Mouse (Mus musculus) olfactory bulb, adult 2 months (tissue): ENCODE results near the gene Pdha1. TPM values are rescaled to one million over a fixed set of nuclear protein-coding genes. Genes with fewer than 3 reads are reported as not detected.

Experiments
- H3K27ac ChIP-seq: fragments of 200-500 bp; 2 replicates; pipeline ENCODE4 v1.5.1; 2012; ENCODE audit warnings: low read depth, low read length; ENCODE audit not compliant: insufficient read depth
- H3K4me1 ChIP-seq: fragments of 200-500 bp; 2 replicates; pipeline ENCODE4 v1.6.1; 2012; ENCODE audit warnings: low read length; ENCODE audit not compliant: control insufficient read depth, insufficient read depth
- H3K4me3 ChIP-seq: fragments of 200-500 bp; 2 replicates; pipeline ENCODE4 v1.5.1; 2012; ENCODE audit warnings: mild to moderate bottlenecking, low read depth, low read length, moderate library complexity; ENCODE audit not compliant: insufficient read depth
- CTCF ChIP-seq: fragments of 200-500 bp; IDR thresholded peaks from 2 replicates; pipeline ENCODE4 v1.5.1; 2012; ENCODE audit warnings: low read depth, mild to moderate bottlenecking, low read length, moderate library complexity; ENCODE audit not compliant: insufficient read depth
- POLR2A ChIP-seq: fragments of 200-500 bp; IDR thresholded peaks from 2 replicates; pipeline ENCODE4 v1.6.1; 2012; ENCODE audit warnings: mild to moderate bottlenecking, low read depth, low read length, moderate library complexity; ENCODE audit not compliant: insufficient read depth
- WGBS: fragments of 180-500 bp; shearing (Covaris S2); methylation state at CpG from one replicate; pipeline ENCODE4 v1.1.7; 2018; 5-methylcytosine and 5-hydroxymethylcytosine counted together
- polyA plus RNA-seq: library from polyadenylated mRNA; stranded (reverse); fragments of >200 nt; gene quantifications from 2 replicates; pipeline ENCODE4 v1.2.4, GENCODE M21; 2012; ENCODE audit warnings: low replicate concordance; ENCODE audit not compliant: missing spikeins, insufficient read depth, insufficient read length

Gene Pdha1
- not detected in 2 replicates for polyA plus RNA-seq

DNA sequence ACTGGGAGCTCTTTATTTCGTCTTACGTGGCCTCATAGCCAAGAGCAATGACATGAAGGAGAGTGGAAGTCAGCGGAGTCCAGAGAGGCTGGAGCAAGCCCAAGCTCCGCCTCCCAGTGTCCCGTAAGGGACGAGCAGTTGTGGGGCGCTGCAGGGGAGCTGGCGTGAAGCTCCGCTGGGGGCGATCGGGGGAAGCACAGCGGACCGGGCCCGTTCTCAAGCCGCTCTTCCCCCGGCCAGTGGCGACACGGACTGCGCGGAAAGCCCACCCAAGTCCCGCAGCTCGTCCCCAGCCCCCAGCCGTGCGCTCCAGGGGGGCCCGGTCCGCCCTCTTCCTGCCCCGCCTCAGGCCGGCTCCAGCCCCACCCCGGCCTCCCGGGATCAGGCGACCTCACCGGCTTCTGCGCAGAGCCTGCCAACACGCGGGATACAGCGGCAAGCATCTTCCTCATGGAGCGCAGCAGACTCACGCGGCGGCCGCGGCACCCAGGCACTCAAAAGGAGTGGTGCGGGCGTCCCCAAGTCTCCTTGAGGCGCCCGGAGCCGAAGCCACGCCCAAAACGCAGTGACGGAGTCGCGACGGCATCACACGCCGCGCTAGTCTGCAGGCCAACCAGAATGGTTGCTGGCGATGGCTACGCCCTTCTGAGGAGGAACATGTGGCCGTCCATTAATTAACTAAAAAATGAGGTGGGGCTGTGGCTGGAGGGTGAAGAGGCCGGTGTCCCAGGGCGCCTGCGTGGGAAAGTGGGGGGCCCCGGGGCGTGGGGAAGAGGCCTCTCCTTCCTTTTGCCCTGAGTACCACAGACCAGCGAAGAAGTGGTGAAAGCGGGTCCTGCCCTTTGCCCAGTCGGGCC, at the start of gene Pdha1:
Gene Pdha1 (minus strand): TSS at position 553 of the 857 bp plus-strand sequence.
- Histone ChIP-seq H3K4me1 (no peaks in the 10 kb centered on the region), H3K27ac (peak within 1 kb of the TSS; percentile 76), H3K4me3 (peak within 1 kb of the TSS; percentile 72)
- TF ChIP-seq CTCF (no peak), POLR2A (peak; percentile 69; the same call in 1 of the 2 replicates)
- 18% methylated on average over 67 of the region's 67 CpGs for WGBS

DNA sequence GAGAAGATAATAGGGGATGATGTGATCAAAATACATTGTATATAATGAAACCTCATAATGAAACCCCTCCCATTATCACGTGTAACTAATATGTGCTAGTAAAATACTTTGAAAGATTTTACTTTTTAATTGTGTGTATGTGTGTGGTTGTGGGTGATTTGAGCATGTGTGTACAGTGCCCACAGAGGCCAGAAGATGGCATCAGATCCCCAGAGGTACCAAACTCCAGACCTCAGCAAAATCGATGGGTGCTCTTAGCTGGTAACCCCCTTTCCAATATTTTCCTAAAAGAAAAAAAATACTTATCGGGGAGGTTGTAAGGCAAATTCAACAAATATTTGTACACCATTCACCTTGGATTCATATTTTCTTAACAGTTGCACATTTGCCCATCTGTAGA, 40.8 kb upstream of the Pdha1 start:
- Histone ChIP-seq H3K4me3 (no peak overlapping the region), H3K27ac (no peak overlapping the region), H3K4me1 (no peaks in the 10 kb centered on the region)
- whole genome bisulfite sequencing = 63% methylated on average over 3 of the region's 3 CpGs
- TF ChIP-seq POLR2A (no peak), CTCF (no peak)

DNA sequence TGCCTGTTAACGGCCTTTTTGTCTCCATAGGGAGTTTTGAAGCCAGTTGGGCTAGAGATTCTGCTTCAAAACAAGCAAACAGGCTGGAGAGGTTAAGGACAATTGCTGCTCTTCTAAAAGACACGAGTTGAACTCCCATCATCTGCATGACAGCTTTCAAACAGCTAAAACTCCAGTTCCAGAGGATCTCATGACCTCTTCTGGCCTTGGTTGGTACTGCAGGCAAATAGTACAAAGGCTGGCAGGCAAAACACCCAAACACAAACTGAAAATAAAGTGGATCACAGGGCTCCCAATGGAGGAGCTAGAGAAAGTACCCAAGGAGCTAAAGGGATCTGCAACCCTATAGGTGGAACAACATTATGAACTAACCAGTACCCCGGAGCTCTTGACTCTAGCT, 31.9 kb upstream of the Pdha1 start:
- no peak for TF ChIP-seq CTCF
- TF ChIP-seq POLR2A = no peak
- H3K27ac ChIP-seq = no peak overlapping the region
- no peaks in the 10 kb centered on the region for H3K4me1 ChIP-seq
- no peak overlapping the region for H3K4me3 ChIP-seq
- 24% methylated on average over 3 of the region's 3 CpGs for WGBS

- H3K4me1 ChIP-seq = no peaks in the 10 kb centered on the region
- 43% methylated on average over 6 of the region's 6 CpGs for WGBS
- H3K4me3 ChIP-seq = no peak overlapping the region
- H3K27ac ChIP-seq = no peak overlapping the region
- TF ChIP-seq POLR2A (no peak), CTCF (no peak)
Observed at GRCm38 (mm10) chrX:160166246-160166985, 28.2 kb upstream of the Pdha1 start.

- no peak overlapping the region for H3K4me3 ChIP-seq
Observed at GRCm38 (mm10) chrX:160164259-160164658, 26.0 kb upstream of the Pdha1 start.

GRCm38 (mm10) chrX:160153147-160153815, 15.1 kb upstream of the Pdha1 start:
- H3K4me1 ChIP-seq = no peaks in the 10 kb centered on the region
- TF ChIP-seq POLR2A (no peak), CTCF (no peak)
- H3K27ac ChIP-seq = no peak overlapping the region
- 47% methylated on average over 4 of the region's 4 CpGs for WGBS
- no peak overlapping the region for H3K4me3 ChIP-seq

More at GRCm38 (mm10) chrX:160164259-160164658, 26.0 kb upstream of the Pdha1 start:
- 86% methylated on average over 3 of the region's 3 CpGs for WGBS
- no peaks in the 10 kb centered on the region for H3K4me1 ChIP-seq
- TF ChIP-seq CTCF (no peak), POLR2A (no peak)
- no peak overlapping the region for H3K27ac ChIP-seq

DNA sequence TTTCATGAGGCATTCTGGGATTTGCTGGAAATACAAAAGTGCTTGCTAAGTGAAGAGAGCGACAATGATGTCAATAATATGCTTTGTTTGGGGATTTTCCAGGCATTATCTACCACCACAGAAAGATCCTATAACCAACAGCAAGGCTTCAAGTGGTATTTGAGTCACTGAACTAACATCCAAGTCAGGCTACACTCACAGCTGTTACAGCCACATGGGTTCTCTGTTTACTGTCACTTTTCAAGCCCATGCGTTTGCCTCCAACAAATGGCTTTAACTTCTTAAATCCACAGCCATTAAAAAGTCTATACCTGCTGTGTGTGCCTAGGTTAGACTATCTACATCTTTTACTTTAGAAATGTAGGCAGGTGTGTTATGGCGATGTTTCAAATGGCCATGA, 10.6 kb upstream of the Pdha1 start:
- 90% methylated on average over 3 of the region's 3 CpGs for WGBS
- no peaks in the 10 kb centered on the region for H3K4me1 ChIP-seq
- no peak overlapping the region for H3K4me3 ChIP-seq
- no peak overlapping the region for H3K27ac ChIP-seq
- TF ChIP-seq CTCF (no peak), POLR2A (no peak)

GRCm38 (mm10) chrX:160147406-160147805, 9.2 kb upstream of the Pdha1 start:
- no peak for TF ChIP-seq POLR2A
- Histone ChIP-seq H3K4me3 (no peak overlapping the region), H3K27ac (no peak overlapping the region), H3K4me1 (no peaks in the 10 kb centered on the region)
- 94% methylated on average over 3 of the region's 3 CpGs for WGBS
